Mouse (Mus musculus): ENCODE measurements around the gene Nhlh2.

- no peak for TF ChIP-seq EP300 (IDR thresholded peaks at IDR 0.05; ENCODE audit: low read depth)
- no peak for TF ChIP-seq CTCF (IDR thresholded peaks at IDR 0.05; ENCODE audit: low read depth)
These were observed 39.6 kb downstream of the Nhlh2 start for GRCm38 (mm10) chr3:102049207-102050104.

Data from liver, postnatal 0 days (tissue).